Mouse (Mus musculus) liver (tissue): ENCODE data around the gene Dact3.

ENCODE experiments used
- DNase-seq: peaks from one replicate; pipeline ENCODE4 v3.0.0-alpha.2; 2020; ENCODE audit warnings: mixed read lengths

The Dact3 gene

GRCm38 (mm10) chr7:16918670-16919069 is 43.6 kb downstream of the Dact3 start:
- no peak for DNase-seq

GRCm38 (mm10) chr7:16919395-16920149 is 44.5 kb downstream of the Dact3 start:
- DNase-seq: peak; percentile 56

GRCm38 (mm10) chr7:16920150-16920579 is 45.0 kb downstream of the Dact3 start:
- no peak for DNase-seq

GRCm38 (mm10) chr7:16920818-16921791 is 46.0 kb downstream of the Dact3 start:
- no peak for DNase-seq

GRCm38 (mm10) chr7:16921881-16922335 is 46.8 kb downstream of the Dact3 start:
- DNase-seq: peak; percentile 38

GRCm38 (mm10) chr7:16922360-16922973 is 47.4 kb downstream of the Dact3 start:
- peak; percentile 71 for DNase-seq

GRCm38 (mm10) chr7:16923283-16924036 is 48.3 kb downstream of the Dact3 start:
- DNase-seq: no peak

- DNase-seq: peak; percentile 99
Observed at GRCm38 (mm10) chr7:16924037-16924834, 49.1 kb downstream of the Dact3 start, which contains the start of gene Calm3. TSS of gene Calm3 (minus strand) at chr7:16924114.

- no peak for DNase-seq
Observed at GRCm38 (mm10) chr7:16928341-16928740, 53.2 kb downstream of the Dact3 start.

GRCm38 (mm10) chr7:16930850-16931249 is 55.7 kb downstream of the Dact3 start:
- peak; percentile 69 for DNase-seq

- peak; percentile 81 for DNase-seq
Observed at GRCm38 (mm10) chr7:16931968-16932627, 57.0 kb downstream of the Dact3 start.

- DNase-seq: peak; percentile 55
Observed at GRCm38 (mm10) chr7:16932704-16933577, 57.8 kb downstream of the Dact3 start.
